Comparison of ENCODE assay signal across 29 mouse cellular contexts in the genomic region with DNA sequence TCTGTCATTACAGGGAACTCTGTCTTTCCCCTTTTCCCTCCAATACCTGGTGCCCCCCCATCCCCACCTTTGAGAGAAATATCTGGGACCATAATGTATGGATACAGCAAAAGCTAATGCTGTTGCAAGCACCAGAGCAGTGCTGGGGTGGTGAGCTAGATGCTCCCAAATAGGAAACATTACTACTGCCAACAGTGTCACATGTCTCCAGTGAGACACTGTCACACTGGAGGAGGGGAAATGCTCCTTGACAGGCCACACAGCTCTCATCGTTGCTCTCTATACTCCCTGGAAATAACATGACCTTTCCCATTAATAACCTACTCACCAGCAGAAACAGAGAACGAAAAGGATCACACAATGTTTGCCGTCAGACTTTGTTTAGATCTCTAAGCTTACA. TPM values are rescaled to one million over a fixed set of nuclear protein-coding genes. Genes with fewer than 3 reads are reported as not detected.
DNase-seq lines count a peak whose midpoint lies in the region; ATAC-seq and TF ChIP-seq lines count a peak whose summit lies in the region.
"Had no signal": no experiment of that assay in that cellular context is flagged by ENCODE, and none has a peak within 500 bp of the region (broad histone marks: within the 10 kb centered on the region; RNA-seq: fewer than 3 reads in every experiment).

No protein-coding gene starts in this region.

- H3K27ac ChIP-seq in heart, adult 2 months, result peak overlapping the region; percentile 65
- H3K27ac ChIP-seq in heart, embryonic 11.5 days (ENCODE audit: low read depth, low read length), result no peak overlapping the region
- no peak overlapping the region for H3K27ac ChIP-seq in CH12.LX (ENCODE audit: insufficient read depth, low read depth)
- H3K27ac ChIP-seq in heart, embryonic 16.5 days (ENCODE audit: low read length), result peak overlapping the region; percentile 80
- H3K27ac ChIP-seq: embryonic facial prominence, embryonic 10.5 days; hindbrain, embryonic 15.5 days; limb, embryonic 12.5 days; neural tube, embryonic 15.5 days had no signal

- no peak for TF ChIP-seq RAD21 in CH12.LX (IDR thresholded peaks at IDR 0.05; ENCODE audit: low read depth, low read length)

- no peak overlapping the region for H3K4me3 ChIP-seq in heart, adult 2 months
- H3K4me3 ChIP-seq in heart, embryonic 11.5 days (ENCODE audit: low read depth, low read length), result no peak overlapping the region
- H3K4me3 ChIP-seq in CH12.LX (replicated peaks in 1 of 3; ENCODE audit: low read depth in 2 of 3, low read length in 2 of 3, poor library complexity in 1 of 3), result no peak overlapping the region
- no peak overlapping the region for H3K4me3 ChIP-seq in heart, embryonic 16.5 days (ENCODE audit: low read length)
- H3K4me3 ChIP-seq: embryonic facial prominence, embryonic 10.5 days; hindbrain, embryonic 15.5 days; limb, embryonic 12.5 days; neural tube, embryonic 15.5 days had no signal

- peak in 1 of 2 experiments; percentile 27 for DNase-seq in heart, adult 2 months
- DNase-seq in CH12.LX (ENCODE audit: extremely low read depth), result no peak
- DNase-seq in adipocyte (ENCODE audit: low spot score), result peak; percentile 50
- DNase-seq in lung, postnatal 10 days, result no peak
- DNase-seq: adrenal gland, postnatal 14 days; cerebellum, adult 11 months; cerebellum, adult 9-11 months; kidney, adult 8-10 months; kidney, postnatal 36 days; liver, postnatal 0 days; spleen, adult 18-20 months; thymus, postnatal 25 days had no signal

- H3K9ac ChIP-seq in heart, adult 2 months (ENCODE audit: low read depth, low read length), result no peak overlapping the region
- H3K9ac ChIP-seq in heart, embryonic 11.5 days (ENCODE audit: low read depth, low read length), result no peak overlapping the region
- no peak overlapping the region for H3K9ac ChIP-seq in CH12.LX (ENCODE audit: insufficient read depth, low read depth)
- H3K9ac ChIP-seq in heart, embryonic 16.5 days (ENCODE audit: low read length), result peak overlapping the region; percentile 21; the same call in 1 of the 2 replicates
- H3K9ac ChIP-seq: hindbrain, embryonic 15.5 days; limb, embryonic 12.5 days; liver, postnatal 0 days; neural tube, embryonic 15.5 days had no signal

- H3K4me1 ChIP-seq in heart, adult 2 months (ENCODE audit: control insufficient read depth, insufficient read depth, low read length), result no peaks in the 10 kb centered on the region
- H3K4me1 ChIP-seq in heart, embryonic 11.5 days (ENCODE audit: control insufficient read depth, insufficient read depth, low read length), result 0 out of 2 replicates have a peak, but pooled peaks cover 4% of the 10 kb centered on the region
- H3K4me1 ChIP-seq in CH12.LX (ENCODE audit: control insufficient read depth in 1 of 2, insufficient read depth in 2 of 2), result peaks cover 0 to 3% of the 10 kb centered on the region in 2 experiments; a peak in 1 of 4 replicates
- peaks cover 26% of the 10 kb centered on the region for H3K4me1 ChIP-seq in heart, embryonic 16.5 days (ENCODE audit: control insufficient read depth, insufficient read depth, low read length)

- WGBS in heart, adult 2 months, result 38% methylated on average over 3 of the region's 3 CpGs
- 62% methylated on average over 3 of the region's 3 CpGs for WGBS in heart, embryonic 11.5 days (ENCODE audit: insufficient replicate concordance)
- WGBS in heart, embryonic 16.5 days, result 43% methylated on average over 3 of the region's 3 CpGs

- H3K27me3 ChIP-seq in heart, adult 2 months (ENCODE audit: control insufficient read depth, insufficient read depth, low read length), result no peaks in the 10 kb centered on the region
- H3K27me3 ChIP-seq in heart, embryonic 11.5 days (ENCODE audit: control insufficient read depth, insufficient read depth, low read length), result no peaks in the 10 kb centered on the region
- H3K27me3 ChIP-seq in CH12.LX (replicated peaks), result no peaks in the 10 kb centered on the region
- H3K27me3 ChIP-seq in heart, embryonic 16.5 days (ENCODE audit: control insufficient read depth, insufficient read depth, low read length), result peaks cover 3% of the 10 kb centered on the region; the same call in 1 of the 2 replicates
- H3K27me3 ChIP-seq: hindbrain, embryonic 15.5 days; neural tube, embryonic 15.5 days had no signal

- TF ChIP-seq CTCF in heart, adult 2 months (IDR thresholded peaks at IDR 0.05), result no peak
- no peak for TF ChIP-seq CTCF in CH12.LX (conservative IDR thresholded peaks at IDR 0.05 in 1 of 2, IDR thresholded peaks at IDR 0.05 in 1 of 2; ENCODE audit: low read depth in 2 of 2, low read length in 2 of 2)

- no peaks in the 10 kb centered on the region; the same call in 1 of the 2 replicates for H3K79me2 ChIP-seq in heart, adult 2 months (replicated peaks; ENCODE audit: control insufficient read depth, insufficient read depth, low read length)
- H3K79me2 ChIP-seq in CH12.LX (replicated peaks; ENCODE audit: control insufficient read depth, extremely low read depth, insufficient read depth, poor library complexity, severe bottlenecking), result no peaks in the 10 kb centered on the region

- H3K36me3 ChIP-seq in heart, adult 2 months (ENCODE audit: control insufficient read depth, insufficient read depth, low read length), result peaks cover 5% of the 10 kb centered on the region; the same call in 1 of the 2 replicates
- no peaks in the 10 kb centered on the region for H3K36me3 ChIP-seq in heart, embryonic 11.5 days (ENCODE audit: control insufficient read depth, insufficient read depth, low read length)
- H3K36me3 ChIP-seq in CH12.LX (replicated peaks in 1 of 2; ENCODE audit: control insufficient read depth in 1 of 2, insufficient read depth in 1 of 2, low read length in 1 of 2), result no peaks in the 10 kb centered on the region
- no peaks in the 10 kb centered on the region for H3K36me3 ChIP-seq in heart, embryonic 16.5 days (ENCODE audit: control insufficient read depth, insufficient read depth)
- H3K36me3 ChIP-seq: embryonic facial prominence, embryonic 10.5 days; hindbrain, embryonic 15.5 days; limb, embryonic 12.5 days; neural tube, embryonic 15.5 days had no signal

- 0 out of 2 replicates have a peak, but pooled peaks have one; percentile 35 for TF ChIP-seq POLR2A in heart, adult 2 months (IDR thresholded peaks at IDR 0.05; ENCODE audit: insufficient read depth, low read depth, low read length)
- TF ChIP-seq POLR2A in CH12.LX (IDR thresholded peaks at IDR 0.05; ENCODE audit: low read depth, low read length), result no peak

- no peaks in the 10 kb centered on the region for H3K9me3 ChIP-seq in heart, embryonic 11.5 days (replicated peaks; ENCODE audit: control insufficient read depth, low read length)
- no peaks in the 10 kb centered on the region for H3K9me3 ChIP-seq in CH12.LX (replicated peaks; ENCODE audit: low read length)
- H3K9me3 ChIP-seq in heart, embryonic 16.5 days (replicated peaks; ENCODE audit: control insufficient read depth, low read length), result no peaks in the 10 kb centered on the region
- H3K9me3 ChIP-seq: embryonic facial prominence, embryonic 10.5 days; hindbrain, embryonic 15.5 days; limb, embryonic 12.5 days; neural tube, embryonic 15.5 days had no signal

- dilution Hi-C loops in CH12.LX (cut with MboI; ENCODE audit: extremely low pct_ligation_motif_present, extremely low pct_unique_long_range_greater_than_20kb, low sequenced_read_pairs), result no loop called here

- intact Hi-C loops in heart, adult 2 months (cut with DNase I), result no loop called here

- TF ChIP-seq EP300 in heart, adult 2 months (IDR thresholded peaks at IDR 0.05; ENCODE audit: insufficient read depth, low read depth, low read length), result peak; percentile 77; the same call in 1 of the 2 replicates
- TF ChIP-seq EP300 in CH12.LX (IDR thresholded peaks at IDR 0.05; ENCODE audit: low read length), result no peak

- ATAC-seq in heart, embryonic 11.5 days (replicated peaks; ENCODE audit: insufficient number of reproducible peaks, low FRiP score, low TSS enrichment), result no peak; the same call in 1 of the 2 replicates
- ATAC-seq in heart, embryonic 16.5 days (replicated peaks; ENCODE audit: extremely low read depth, insufficient read depth, low FRiP score), result peak; percentile 92
- no peak for ATAC-seq in monocyte, adult 5-6 weeks (replicated peaks; ENCODE audit: insufficient number of reproducible peaks, low FRiP score, low TSS enrichment, poor library complexity, severe bottlenecking)
- ATAC-seq in activated CD4-positive, CD25-positive, alpha-beta regulatory T cell, adult 4 months, result no peak
- ATAC-seq: forebrain, embryonic 16.5 days; liver, postnatal 0 days; lung, postnatal 0 days had no signal

- no peak overlapping the region for H3K4me2 ChIP-seq in heart, embryonic 11.5 days
- H3K4me2 ChIP-seq in CH12.LX (ENCODE audit: insufficient read depth, low read depth, poor library complexity, severe bottlenecking), result no peak overlapping the region
- peak overlapping the region; percentile 23; the same call in 1 of the 2 replicates for H3K4me2 ChIP-seq in heart, embryonic 16.5 days (ENCODE audit: low read depth, low read length)
- H3K4me2 ChIP-seq: hindbrain, embryonic 15.5 days; limb, embryonic 12.5 days; liver, embryonic 11.5 days; midbrain, embryonic 11.5 days; neural tube, embryonic 15.5 days had no signal

- in situ Hi-C loops in CH12.LX (cut with MboI; ENCODE audit: low pct_ligation_motif_present, low pct_unique_long_range_greater_than_20kb, low sequenced_read_pairs), result no loop called here

RNA-seq across cellular contexts. Expression of gene Mfsd4b1, which starts 5.6 kb away (rescaled TPM):
- total RNA-seq in heart, adult 2 months (2021), result 1 to 10 TPM; 1.7 to 2.5 TPM
- polyA plus RNA-seq in heart, adult 2 months (2012; rRNA removed), result 3.3 and 4.2 TPM in 2 replicates
- 0.11 and 0.32 TPM in 2 replicates for polyA plus RNA-seq in heart, embryonic 11.5 days (2014; fragmentation: Nextera tagmentation; extraction: Ambion mirVana)
- total RNA-seq in CH12.LX (2012; rRNA removed) (0.04 TPM in 1 of 2 replicates, not detected in the other), CH12.LX (2014; rRNA removed) (not detected in 2 replicates)
- not detected in 2 replicates for polyA plus RNA-seq in CH12.LX (2012; ENCODE audit: insufficient read length, low read depth)
- 0.76 and 1.3 TPM in 2 replicates for polyA plus RNA-seq in heart, embryonic 16.5 days (2015; fragmentation: Nextera tagmentation; extraction: Ambion mirVana)
- total RNA-seq in monocyte, adult 5-6 weeks (2017), result not detected in 3 replicates
- not detected for polyA plus RNA-seq in activated CD4-positive, CD25-positive, alpha-beta regulatory T cell, adult 4 months (2017; shearing (Covaris generic))
- total RNA-seq: common myeloid progenitor, adult 5-6 weeks; hematopoietic stem cell, adult 5-6 weeks had no signal
- polyA plus RNA-seq: C2C12; midbrain, embryonic 11.5 days had no signal

RNA-seq across cellular contexts. Expression of gene Mfsd4b5, which starts 33.0 kb away (rescaled TPM):
- total RNA-seq in heart, adult 2 months (2021), result under 1 TPM; 0.31 to 0.68 TPM
- 0.27 and 0.32 TPM in 2 replicates for polyA plus RNA-seq in heart, adult 2 months (2012; rRNA removed)
- polyA plus RNA-seq in heart, embryonic 11.5 days (2014; fragmentation: Nextera tagmentation; extraction: Ambion mirVana), result 0.07 TPM in 1 of 2 replicates, not detected in the other
- not detected in 2 replicates for total RNA-seq in CH12.LX (2012; rRNA removed)
- not detected in 2 replicates for total RNA-seq in CH12.LX (2014; rRNA removed)
- polyA plus RNA-seq in CH12.LX (2012; ENCODE audit: insufficient read length, low read depth), result not detected in 2 replicates
- polyA plus RNA-seq in heart, embryonic 16.5 days (2015; fragmentation: Nextera tagmentation; extraction: Ambion mirVana), result 0.05 TPM in 2 replicates
- 0.19 to 0.53 TPM in 2 of 3 replicates, not detected in the other for total RNA-seq in monocyte, adult 5-6 weeks (2017)
- polyA plus RNA-seq in activated CD4-positive, CD25-positive, alpha-beta regulatory T cell, adult 4 months (2017; shearing (Covaris generic)), result under 1 TPM in 1 of 2 experiments, not detected in 1; 0.17 TPM
- total RNA-seq: hematopoietic stem cell, adult 5-6 weeks; midbrain, postnatal 0 days had no signal
- polyA plus RNA-seq: embryonic facial prominence, embryonic 10.5 days; forebrain, embryonic 16.5 days; intestine, embryonic 14.5 days; midbrain, embryonic 11.5 days; midbrain, postnatal 0 days; neural tube, embryonic 15.5 days had no signal

RNA-seq across cellular contexts. Expression of gene Mfsd4b3, which starts 59.5 kb away (rescaled TPM):
- 1 to 10 TPM; 5.5 to 5.7 TPM for total RNA-seq in heart, adult 2 months (2021)
- polyA plus RNA-seq in heart, adult 2 months (2012; rRNA removed), result 4.6 and 9.0 TPM in 2 replicates
- 0.31 and 0.94 TPM in 2 replicates for polyA plus RNA-seq in heart, embryonic 11.5 days (2014; fragmentation: Nextera tagmentation; extraction: Ambion mirVana)
- not detected in 2 replicates for total RNA-seq in CH12.LX (2012; rRNA removed)
- total RNA-seq in CH12.LX (2014; rRNA removed), result not detected in 2 replicates
- polyA plus RNA-seq in CH12.LX (2012; ENCODE audit: insufficient read length, low read depth), result not detected in 2 replicates
- polyA plus RNA-seq in heart, embryonic 16.5 days (2015; fragmentation: Nextera tagmentation; extraction: Ambion mirVana), result 1.3 and 1.6 TPM in 2 replicates
- 1.3 to 1.6 TPM (median 1.4 TPM) in 3 replicates for total RNA-seq in monocyte, adult 5-6 weeks (2017)
- not detected for polyA plus RNA-seq in activated CD4-positive, CD25-positive, alpha-beta regulatory T cell, adult 4 months (2017; shearing (Covaris generic))
- total RNA-seq: common myeloid progenitor, adult 5-6 weeks; hematopoietic stem cell, adult 5-6 weeks; midbrain, postnatal 0 days had no signal
- polyA plus RNA-seq: embryonic facial prominence, embryonic 10.5 days; forebrain, embryonic 16.5 days; midbrain, embryonic 11.5 days; midbrain, postnatal 0 days; neural tube, embryonic 15.5 days had no signal

Comparison
In these comparisons a context has a peak if more than half of its experiments do, and no peak if none do; other contexts are left out.
1. H3K27ac ChIP-seq: peak in heart, adult 2 months (single experiment) and heart, embryonic 16.5 days (single experiment); none in heart, embryonic 11.5 days (single experiment) and CH12.LX (single experiment).